ENCODE assay signal across 17 mouse cellular contexts in the genomic region with DNA sequence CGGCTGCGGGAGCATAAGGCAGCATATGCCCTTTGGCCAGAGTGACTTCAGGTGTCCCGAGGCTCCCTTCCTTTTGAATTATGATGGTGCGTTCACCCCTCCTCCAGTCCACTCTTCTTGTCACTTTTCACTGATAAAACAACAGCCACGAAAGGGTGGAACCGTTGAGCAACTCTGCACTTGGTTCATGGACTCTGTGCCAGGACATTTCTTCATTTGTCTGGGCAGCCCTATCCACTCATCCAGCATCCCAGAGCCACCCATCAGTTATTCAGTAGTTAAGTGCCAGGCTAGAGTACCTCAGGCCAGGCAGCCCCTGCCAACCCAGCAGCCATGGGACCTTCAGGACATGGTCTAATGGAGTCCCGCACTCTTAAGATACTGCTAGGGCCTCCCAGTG. TPM values are rescaled to one million over a fixed set of nuclear protein-coding genes. Genes with fewer than 3 reads are reported as not detected.
DNase-seq lines count a peak whose midpoint lies in the region; ATAC-seq and TF ChIP-seq lines count a peak whose summit lies in the region.
"Had no signal": no experiment of that assay in that cellular context is flagged by ENCODE, and none has a peak within 500 bp of the region (broad histone marks: within the 10 kb centered on the region; RNA-seq: fewer than 3 reads in every experiment).

No protein-coding gene starts in this region.

- no peak overlapping the region for H3K4me3 ChIP-seq in lung, postnatal 0 days (ENCODE audit: low read depth, low read length)
- H3K4me3 ChIP-seq: forebrain, embryonic 10.5 days; hindbrain, embryonic 12.5 days; liver, embryonic 12.5 days had no signal

- DNase-seq in adrenal gland, postnatal 10 days: peak; percentile 17
- DNase-seq in adrenal gland, adult 18-20 months (ENCODE audit: low spot score in 2 of 2): no peak
- DNase-seq in lung, postnatal 0 days (ENCODE audit: low spot score): peak; percentile 18
- no peak for DNase-seq in lung, adult 18-20 months
- peak; percentile 18 to 53 for DNase-seq in kidney, adult 8-10 months
- peak; percentile 34 for DNase-seq in lung, postnatal 36 days
- no peak for DNase-seq in heart, adult 18-20 months
- DNase-seq in left cerebral cortex, postnatal 36 days (ENCODE audit: low spot score in 2 of 2): no peak
- DNase-seq: cerebellum, adult 9-11 months; gastrocnemius, postnatal 10 days; layer of hippocampus, postnatal 36 days; right cerebral cortex, postnatal 4 days had no signal

- H3K9ac ChIP-seq in lung, postnatal 0 days (replicated peaks; ENCODE audit: low read depth): no peak overlapping the region
- H3K9ac ChIP-seq: hindbrain, embryonic 12.5 days; liver, embryonic 12.5 days had no signal

- no peak overlapping the region for H3K27ac ChIP-seq in lung, postnatal 0 days (ENCODE audit: low read length)
- H3K27ac ChIP-seq: forebrain, embryonic 10.5 days; hindbrain, embryonic 12.5 days; liver, embryonic 12.5 days; macrophage had no signal

- no peak for TF ChIP-seq EP300 in lung, postnatal 0 days (IDR thresholded peaks at IDR 0.05)

- intact Hi-C loops in left cerebral cortex, postnatal 36 days (cut with DNase I): no loop called here

- no peaks in the 10 kb centered on the region for H3K27me3 ChIP-seq in lung, postnatal 0 days (replicated peaks; ENCODE audit: insufficient read depth, low read length)

- peak; percentile 37; the same call in 1 of the 2 replicates for ATAC-seq in lung, postnatal 0 days
- ATAC-seq: liver, embryonic 12.5 days had no signal

- TF ChIP-seq CTCF in lung, postnatal 0 days (IDR thresholded peaks at IDR 0.05): no peak

- H3K4me2 ChIP-seq in lung, postnatal 0 days (replicated peaks; ENCODE audit: low read depth, low read length): no peak overlapping the region
- H3K4me2 ChIP-seq: hindbrain, embryonic 12.5 days; liver, embryonic 12.5 days; midbrain, embryonic 11.5 days had no signal

- H3K9me3 ChIP-seq in lung, postnatal 0 days (ENCODE audit: low read length): no peaks in the 10 kb centered on the region
- H3K9me3 ChIP-seq: forebrain, embryonic 10.5 days; hindbrain, embryonic 12.5 days; liver, embryonic 12.5 days had no signal

- H3K4me1 ChIP-seq in lung, postnatal 0 days (ENCODE audit: insufficient read depth, low read depth, low read length): no peaks in the 10 kb centered on the region
- H3K4me1 ChIP-seq: hindbrain, embryonic 12.5 days had no signal

- H3K36me3 ChIP-seq in lung, postnatal 0 days (ENCODE audit: insufficient read depth, low read length): no peaks in the 10 kb centered on the region
- H3K36me3 ChIP-seq: forebrain, embryonic 10.5 days; hindbrain, embryonic 12.5 days; liver, embryonic 12.5 days had no signal

- 64% methylated on average over 7 of the region's 7 CpGs for WGBS in lung, postnatal 0 days

RNA-seq across cellular contexts. Expression of a gene that starts 7.1 kb away (rescaled TPM):
- total RNA-seq in adrenal gland, postnatal 10 days (2021): 10 to 100 TPM; 10.7 to 11.9 TPM
- 10 to 100 TPM; 12.1 to 15.4 TPM for total RNA-seq in adrenal gland, adult 18-20 months (2021)
- polyA plus RNA-seq in lung, postnatal 0 days (2015; fragmentation: Nextera tagmentation; extraction: Ambion mirVana): 12.3 and 15.6 TPM in 2 replicates
- 1 to 10 TPM; 3.9 to 5.9 TPM for total RNA-seq in heart, adult 18-20 months (2021)
- 10 to 100 TPM; 31.0 to 32.4 TPM for total RNA-seq in left cerebral cortex, postnatal 36 days (2021)

Comparison
In these comparisons a context has a peak if more than half of its experiments do, and no peak if none do; other contexts are left out.
1. DNase-seq: peak in adrenal gland, postnatal 10 days (single experiment), lung, postnatal 0 days (single experiment), kidney, adult 8-10 months (2 of 2) and lung, postnatal 36 days (single experiment); none in adrenal gland, adult 18-20 months (0 of 2), lung, adult 18-20 months (0 of 2), heart, adult 18-20 months (0 of 2) and left cerebral cortex, postnatal 36 days (0 of 2).